8 mouse cellular contexts compared by ENCODE assay signal in the genomic region with DNA sequence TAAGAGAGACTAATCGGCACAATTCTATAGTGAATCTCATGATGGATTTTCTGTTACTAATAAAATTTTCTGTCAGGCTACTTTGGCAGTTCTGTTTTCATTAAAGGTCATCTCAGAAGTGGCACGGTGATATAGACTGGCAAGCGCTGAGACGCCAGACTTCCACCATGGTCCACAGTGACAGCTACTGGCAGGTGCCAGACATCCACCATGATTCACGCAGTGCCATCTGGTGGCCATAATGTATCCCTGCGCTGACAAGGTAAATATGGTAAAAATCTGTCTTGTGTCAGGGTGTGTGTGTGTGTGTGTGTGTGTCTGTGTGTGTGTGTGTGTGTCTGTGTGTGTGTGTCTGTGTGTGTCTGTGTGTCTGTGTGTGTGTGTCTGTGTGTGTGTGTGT.
A peak's percentile ranks its signal among the peaks of the same experiment; 100 is the strongest.
DNase-seq lines count a peak whose midpoint lies in the region; ATAC-seq and TF ChIP-seq lines count a peak whose summit lies in the region.

No protein-coding gene starts in this region.

- H3K36me3 ChIP-seq in heart, adult 2 months (ENCODE audit: control insufficient read depth, insufficient read depth, low read length) = no peaks in the 10 kb centered on the region
- no peaks in the 10 kb centered on the region for H3K36me3 ChIP-seq in heart, embryonic 12.5 days
- H3K36me3 ChIP-seq in hindbrain, embryonic 10.5 days = no peaks in the 10 kb centered on the region
- H3K36me3 ChIP-seq in midbrain, embryonic 13.5 days = no peaks in the 10 kb centered on the region

- H3K4me3 ChIP-seq in heart, adult 2 months = no peak overlapping the region
- no peak overlapping the region for H3K4me3 ChIP-seq in heart, embryonic 12.5 days
- H3K4me3 ChIP-seq in hindbrain, embryonic 10.5 days = no peak overlapping the region
- H3K4me3 ChIP-seq in midbrain, embryonic 13.5 days (replicated peaks) = no peak overlapping the region

- no peak for DNase-seq in heart, adult 2 months
- peak; percentile 7 for DNase-seq in adipocyte (ENCODE audit: low spot score)
- peak; percentile 84 for DNase-seq in embryo, embryonic 10 days (ENCODE audit: low spot score)
- DNase-seq in hindbrain, embryonic 10.5 days (ENCODE audit: low spot score) = peak; percentile 55
- peak; percentile 36 for DNase-seq in layer of hippocampus, adult 9-11 months
- peak; percentile 9 for DNase-seq in telencephalon, adult 2 months (ENCODE audit: low read depth, low spot score)

- no peaks in the 10 kb centered on the region for H3K79me2 ChIP-seq in heart, adult 2 months (replicated peaks; ENCODE audit: control insufficient read depth, insufficient read depth, low read length)

- H3K27ac ChIP-seq in heart, adult 2 months = no peak overlapping the region
- no peak overlapping the region for H3K27ac ChIP-seq in heart, embryonic 12.5 days (ENCODE audit: poor library complexity, severe bottlenecking)
- H3K27ac ChIP-seq in hindbrain, embryonic 10.5 days = no peak overlapping the region
- no peak overlapping the region for H3K27ac ChIP-seq in midbrain, embryonic 13.5 days

- no peaks in the 10 kb centered on the region for H3K27me3 ChIP-seq in heart, adult 2 months (ENCODE audit: control insufficient read depth, insufficient read depth, low read length)
- H3K27me3 ChIP-seq in heart, embryonic 12.5 days (replicated peaks) = no peaks in the 10 kb centered on the region
- no peaks in the 10 kb centered on the region for H3K27me3 ChIP-seq in hindbrain, embryonic 10.5 days (ENCODE audit: insufficient read depth, poor library complexity, severe bottlenecking)
- H3K27me3 ChIP-seq in midbrain, embryonic 13.5 days = no peaks in the 10 kb centered on the region

- no peaks in the 10 kb centered on the region for H3K4me1 ChIP-seq in heart, adult 2 months (ENCODE audit: control insufficient read depth, insufficient read depth, low read length)
- H3K4me1 ChIP-seq in heart, embryonic 12.5 days (replicated peaks) = no peaks in the 10 kb centered on the region
- no peaks in the 10 kb centered on the region for H3K4me1 ChIP-seq in hindbrain, embryonic 10.5 days (replicated peaks)
- H3K4me1 ChIP-seq in midbrain, embryonic 13.5 days (replicated peaks) = no peaks in the 10 kb centered on the region

- no peak for ATAC-seq in heart, embryonic 12.5 days (ENCODE audit: insufficient number of reproducible peaks, low FRiP score)
- ATAC-seq in midbrain, embryonic 13.5 days = peak; percentile 87

- intact Hi-C loops in heart, adult 2 months (cut with DNase I) = no loop called here

- H3K4me2 ChIP-seq in heart, embryonic 12.5 days = no peak overlapping the region
- no peak overlapping the region for H3K4me2 ChIP-seq in midbrain, embryonic 13.5 days (replicated peaks)

- no peak overlapping the region for H3K9ac ChIP-seq in heart, adult 2 months (ENCODE audit: low read depth, low read length)
- H3K9ac ChIP-seq in heart, embryonic 12.5 days = no peak overlapping the region
- H3K9ac ChIP-seq in midbrain, embryonic 13.5 days (replicated peaks) = no peak overlapping the region

- WGBS in heart, adult 2 months = 31% methylated on average over 6 of the region's 6 CpGs
- WGBS in heart, embryonic 12.5 days = 31% methylated on average over 6 of the region's 6 CpGs
- WGBS in hindbrain, embryonic 10.5 days = 39% methylated on average over 6 of the region's 6 CpGs
- WGBS in midbrain, embryonic 13.5 days = 31% methylated on average over 6 of the region's 6 CpGs

- no peak for TF ChIP-seq POLR2A in heart, adult 2 months (IDR thresholded peaks at IDR 0.05; ENCODE audit: insufficient read depth, low read depth, low read length)

- H3K9me3 ChIP-seq in heart, embryonic 12.5 days (replicated peaks) = no peaks in the 10 kb centered on the region
- no peaks in the 10 kb centered on the region for H3K9me3 ChIP-seq in hindbrain, embryonic 10.5 days
- no peaks in the 10 kb centered on the region for H3K9me3 ChIP-seq in midbrain, embryonic 13.5 days

- TF ChIP-seq EP300 in heart, adult 2 months (IDR thresholded peaks at IDR 0.05; ENCODE audit: insufficient read depth, low read depth, low read length) = no peak

- TF ChIP-seq CTCF in heart, adult 2 months (IDR thresholded peaks at IDR 0.05) = peak; percentile 57

Comparison
In these comparisons a context has a peak if more than half of its experiments do, and no peak if none do; other contexts are left out.
1. DNase-seq: peak in adipocyte (single experiment), embryo, embryonic 10 days (single experiment), hindbrain, embryonic 10.5 days (single experiment), layer of hippocampus, adult 9-11 months (single experiment) and telencephalon, adult 2 months (single experiment); none in heart, adult 2 months (0 of 2).